Mouse (Mus musculus): ENCODE data around the gene Olfr115. TPM values are rescaled to one million over a fixed set of nuclear protein-coding genes. Genes with fewer than 3 reads are reported as not detected.

Olfr115 gene
- not detected in 2 replicates for polyA plus RNA-seq (2015; fragmentation: Nextera tagmentation; extraction: Ambion mirVana)

DNA sequence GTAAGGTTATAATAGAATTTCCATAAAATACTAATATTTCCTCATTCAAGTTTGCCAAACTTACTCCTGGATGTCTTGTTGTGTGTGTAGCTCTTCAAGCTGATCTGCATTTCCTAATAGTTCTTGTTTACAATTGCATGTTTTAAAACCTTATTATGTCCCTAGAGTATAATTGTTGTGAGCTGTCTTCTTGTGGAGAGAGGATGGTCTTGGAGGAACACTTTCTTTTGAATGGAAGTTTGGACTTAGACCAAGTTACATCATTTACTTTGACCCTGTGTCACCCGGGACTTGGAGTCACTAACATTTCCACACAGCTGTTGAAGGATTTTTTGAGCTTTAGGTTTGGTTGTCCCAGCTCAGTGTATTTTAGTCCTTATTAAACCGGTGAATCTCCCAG is at the start of gene Olfr115, which contains the start of gene Olfr116:
Olfr115 (minus strand) TSS at position 101 of the 400 bp plus-strand sequence.
Olfr116 (minus strand) TSS at position 191 of the 400 bp plus-strand sequence.

DNA sequence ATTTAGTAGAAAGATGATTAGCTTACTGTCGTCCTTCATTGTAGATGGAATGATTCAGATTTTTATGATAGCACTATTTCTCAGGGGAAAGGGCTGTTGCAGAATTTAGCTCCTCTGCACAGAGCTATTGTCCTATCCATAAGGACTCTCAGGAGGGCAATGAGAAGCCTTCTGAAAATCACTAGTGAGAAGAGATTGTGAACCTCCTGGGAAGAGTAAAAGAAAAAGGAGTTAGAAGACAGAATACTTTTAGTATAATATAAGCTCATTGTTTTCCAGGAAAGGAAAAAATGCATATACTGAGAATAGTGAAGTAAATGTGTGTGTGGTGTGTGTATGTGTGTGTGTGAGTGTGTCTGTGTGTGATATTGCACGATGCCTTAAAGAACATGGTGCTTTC is 39.8 kb upstream of the Olfr115 start, which contains the start of gene Olfr118:
Olfr118 (plus strand) TSS at position 301 of the 400 bp plus-strand sequence.

DNA sequence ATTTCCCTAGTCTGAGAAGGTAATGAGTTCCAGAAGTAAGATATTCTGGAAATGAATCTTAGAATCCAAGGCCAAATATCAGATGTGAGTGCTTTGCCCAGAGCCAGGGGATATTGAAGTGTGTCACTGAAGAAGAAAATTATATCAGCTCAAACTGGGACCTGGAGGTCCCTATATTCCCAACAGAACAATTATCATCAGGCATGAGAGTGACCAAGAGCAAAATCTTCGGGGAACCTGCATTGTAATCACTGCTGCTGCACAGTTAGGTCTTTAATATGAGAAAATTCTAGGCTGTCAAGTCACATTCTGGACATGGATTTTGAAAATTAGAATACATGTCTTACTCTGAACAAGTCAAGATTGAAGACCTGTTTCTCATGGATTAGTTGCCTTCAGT is 36.8 kb upstream of the Olfr115 start, which contains the start of gene Olfr117:
Olfr117 (minus strand) TSS at position 101 of the 400 bp plus-strand sequence.

DNA sequence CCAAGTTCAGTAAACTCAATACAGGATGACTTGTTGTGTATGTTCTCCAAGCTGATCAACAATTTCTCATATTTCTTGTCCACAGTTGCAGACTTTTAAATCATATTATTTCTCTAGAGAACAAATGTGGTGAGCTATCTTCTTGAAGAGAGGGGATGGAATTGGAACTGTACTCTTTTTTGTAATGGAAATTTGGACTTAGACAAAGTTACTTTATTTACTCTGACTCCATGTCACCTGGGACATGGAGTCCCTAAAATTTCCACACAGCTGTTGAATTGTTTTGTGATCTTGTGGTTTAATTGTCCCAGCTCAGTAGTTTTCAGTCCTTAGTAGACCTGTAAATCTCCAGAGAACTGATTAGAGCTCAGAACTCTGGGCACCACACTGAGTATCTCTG is 34.3 kb downstream of the Olfr115 start, which contains the start of gene Olfr114:
Olfr114 (minus strand) TSS at position 101 of the 400 bp plus-strand sequence.

DNA sequence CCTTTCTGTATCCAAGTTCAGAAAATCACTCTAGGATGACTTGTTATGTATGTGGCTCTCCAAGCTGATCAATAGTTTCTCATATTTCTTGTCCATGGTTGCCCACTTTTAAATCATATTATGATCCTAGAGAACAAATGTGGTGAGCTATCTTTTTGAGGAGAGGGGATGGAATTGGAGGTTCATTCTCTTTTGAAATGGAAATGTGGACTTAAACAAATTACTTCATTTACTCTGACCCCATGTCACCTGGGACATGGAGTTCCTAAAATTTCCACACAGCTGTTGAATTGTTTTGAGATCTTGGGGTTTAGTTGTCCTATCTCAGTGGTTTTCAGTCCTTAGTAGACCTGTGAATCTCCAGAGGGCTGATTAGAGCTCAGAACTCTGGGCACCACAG is 49.3 kb downstream of the Olfr115 start, which contains the start of gene Olfr113:
Olfr113 (minus strand) TSS at position 101 of the 400 bp plus-strand sequence.

DNA sequence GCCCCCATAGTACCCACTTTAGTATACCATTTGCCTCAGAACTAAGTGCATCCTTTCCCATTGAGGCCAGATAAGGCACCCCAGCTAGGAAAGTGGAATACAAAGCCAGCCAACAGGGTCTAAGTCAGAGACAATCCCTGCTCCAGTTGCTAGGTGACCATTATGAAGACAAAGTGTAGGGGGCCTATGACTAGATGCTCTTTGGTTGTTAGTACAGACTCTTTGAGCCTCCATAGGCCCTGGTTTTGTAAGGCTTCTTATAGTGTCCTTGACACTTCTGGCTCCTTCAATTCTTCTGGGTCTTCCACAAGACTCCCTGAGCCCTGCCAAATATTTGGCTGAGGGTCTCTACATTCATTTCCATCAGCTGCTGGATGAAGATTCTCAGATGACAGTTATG is 57.6 kb downstream of the Olfr115 start, which contains the start of gene Olfr112:
Olfr112 (minus strand) TSS at position 101 of the 400 bp plus-strand sequence.

Other genes with a start within 250 kb of the Olfr115 start
- gene Olfr105-ps, start 248.1 kb downstream of the Olfr115 start, polyA plus RNA-seq (2015; fragmentation: Nextera tagmentation; extraction: Ambion mirVana), result not detected in 2 replicates
- not detected in 2 replicates for gene Olfr106-ps, start 236.7 kb downstream of the Olfr115 start, polyA plus RNA-seq (2015; fragmentation: Nextera tagmentation; extraction: Ambion mirVana)
- not detected in 2 replicates for gene Olfr107, start 227.9 kb downstream of the Olfr115 start, polyA plus RNA-seq (2015; fragmentation: Nextera tagmentation; extraction: Ambion mirVana)
- not detected in 2 replicates for gene Olfr108, start 181.6 kb downstream of the Olfr115 start, polyA plus RNA-seq (2015; fragmentation: Nextera tagmentation; extraction: Ambion mirVana)
- gene Olfr109, start 168.2 kb downstream of the Olfr115 start, polyA plus RNA-seq (2015; fragmentation: Nextera tagmentation; extraction: Ambion mirVana), result not detected in 2 replicates
- gene H2-M2, start 143.6 kb downstream of the Olfr115 start, polyA plus RNA-seq (2015; fragmentation: Nextera tagmentation; extraction: Ambion mirVana), result not detected in 2 replicates
- gene Olfr110, start 134.6 kb downstream of the Olfr115 start, polyA plus RNA-seq (2015; fragmentation: Nextera tagmentation; extraction: Ambion mirVana), result not detected in 2 replicates
- gene Olfr111, start 119.1 kb downstream of the Olfr115 start, polyA plus RNA-seq (2015; fragmentation: Nextera tagmentation; extraction: Ambion mirVana), result not detected in 2 replicates
- gene Olfr112, start 57.7 kb downstream of the Olfr115 start, polyA plus RNA-seq (2015; fragmentation: Nextera tagmentation; extraction: Ambion mirVana), result not detected in 2 replicates
- not detected in 2 replicates for gene Olfr113, start 49.4 kb downstream of the Olfr115 start, polyA plus RNA-seq (2015; fragmentation: Nextera tagmentation; extraction: Ambion mirVana)
- not detected in 2 replicates for gene Olfr114, start 34.4 kb downstream of the Olfr115 start, polyA plus RNA-seq (2015; fragmentation: Nextera tagmentation; extraction: Ambion mirVana)
- not detected in 2 replicates for gene Olfr116, start 90 bp upstream of the Olfr115 start, polyA plus RNA-seq (2015; fragmentation: Nextera tagmentation; extraction: Ambion mirVana)
- not detected in 2 replicates for gene Olfr117, start 36.7 kb upstream of the Olfr115 start, polyA plus RNA-seq (2015; fragmentation: Nextera tagmentation; extraction: Ambion mirVana)
- not detected in 2 replicates for gene Olfr118, start 39.9 kb upstream of the Olfr115 start, polyA plus RNA-seq (2015; fragmentation: Nextera tagmentation; extraction: Ambion mirVana)
- not detected in 2 replicates for gene Olfr119, start 69.5 kb upstream of the Olfr115 start, polyA plus RNA-seq (2015; fragmentation: Nextera tagmentation; extraction: Ambion mirVana)
- gene Olfr120, start 94.7 kb upstream of the Olfr115 start, polyA plus RNA-seq (2015; fragmentation: Nextera tagmentation; extraction: Ambion mirVana), result not detected in 2 replicates
- not detected in 2 replicates for gene Olfr121, start 121.7 kb upstream of the Olfr115 start, polyA plus RNA-seq (2015; fragmentation: Nextera tagmentation; extraction: Ambion mirVana)
- gene Olfr122, start 141.5 kb upstream of the Olfr115 start, polyA plus RNA-seq (2015; fragmentation: Nextera tagmentation; extraction: Ambion mirVana), result not detected in 2 replicates
- gene Olfr123, start 166.4 kb upstream of the Olfr115 start, polyA plus RNA-seq (2015; fragmentation: Nextera tagmentation; extraction: Ambion mirVana), result not detected in 2 replicates
- gene Olfr124, start 172.8 kb upstream of the Olfr115 start, polyA plus RNA-seq (2015; fragmentation: Nextera tagmentation; extraction: Ambion mirVana), result not detected in 2 replicates
- gene Olfr125, start 205.8 kb upstream of the Olfr115 start, polyA plus RNA-seq (2015; fragmentation: Nextera tagmentation; extraction: Ambion mirVana), result not detected in 2 replicates
- not detected in 2 replicates for gene Olfr126, start 220.4 kb upstream of the Olfr115 start, polyA plus RNA-seq (2015; fragmentation: Nextera tagmentation; extraction: Ambion mirVana)